Mouse (Mus musculus): ENCODE data around the gene Ints7. TPM values are rescaled to one million over a fixed set of nuclear protein-coding genes. Genes with fewer than 3 reads are reported as not detected.

Ints7 gene
- total and polyA plus RNA-seq, 3 experiments = 20.7 to 47.1 (median 25.9) TPM

DNA sequence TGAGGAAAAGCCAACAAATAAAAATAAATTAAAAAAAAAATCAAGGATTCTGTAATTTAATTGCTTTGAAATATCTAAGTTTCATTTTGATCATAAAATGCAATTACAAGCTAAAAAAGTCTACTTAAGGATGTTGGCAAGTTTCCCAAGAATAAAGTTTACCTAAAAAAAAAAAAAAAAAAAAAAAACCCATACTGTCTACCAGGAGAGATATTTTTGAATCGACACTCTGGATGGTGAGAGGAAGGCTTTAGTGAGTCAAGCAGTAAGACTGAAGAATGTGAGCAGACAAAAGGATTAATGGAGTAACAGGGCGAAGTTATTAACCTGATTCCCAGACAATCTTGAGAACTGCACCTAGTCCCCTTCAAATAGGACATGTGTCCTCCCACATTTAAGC, 35.1 kb upstream of the Ints7 start:
- DNase-seq (ENCODE audit: low spot score) = no peak
- Histone ChIP-seq H3K4me1 (ENCODE audit: insufficient read depth, low read depth, low read length) (peaks cover 12% of the 10 kb centered on the region), H3K36me3 (replicated peaks) (peaks cover 92% of the 10 kb centered on the region), H3K27me3 (ENCODE audit: insufficient read depth, low read length) (no peaks in the 10 kb centered on the region), H3K9me3 (replicated peaks) (no peaks in the 10 kb centered on the region), H3K4me3 (ENCODE audit: low read depth, low read length) (no peak overlapping the region)
- TF ChIP-seq TAL1 (conservative IDR thresholded peaks at IDR 0.05; ENCODE audit: low read depth, low read length) (no peak), CTCF (IDR thresholded peaks at IDR 0.05; ENCODE audit: low read depth, low read length) (no peak)
- no peak for ATAC-seq (ENCODE audit: extremely low read depth, insufficient number of reproducible peaks, low FRiP score, poor library complexity, severe bottlenecking)

DNA sequence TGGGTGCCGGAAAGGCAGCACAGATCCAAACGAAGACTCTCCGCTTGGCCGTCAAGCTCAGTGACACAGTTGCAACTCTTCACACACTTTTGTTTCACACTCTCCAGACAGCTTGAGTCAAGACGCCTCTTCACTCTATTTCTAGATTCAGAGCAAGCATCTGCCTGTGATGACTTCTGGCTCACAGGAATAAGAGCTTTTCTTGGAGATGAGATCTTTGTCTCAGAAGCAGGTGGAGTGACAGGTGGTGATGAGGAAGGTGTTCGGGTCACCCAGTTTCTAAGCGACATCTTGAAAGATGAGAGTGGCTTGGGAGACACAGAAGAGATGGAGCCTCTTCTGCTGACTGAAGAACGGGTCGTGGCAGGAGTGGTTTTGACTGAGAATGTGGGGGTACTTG, 34.4 kb upstream of the Ints7 start:
- no peaks in the 10 kb centered on the region for H3K9me3 ChIP-seq (replicated peaks)
- H3K4me1 ChIP-seq (ENCODE audit: insufficient read depth, low read depth, low read length) = peaks cover 11% of the 10 kb centered on the region
- no peak for DNase-seq (ENCODE audit: low spot score)
- peaks cover 92% of the 10 kb centered on the region for H3K36me3 ChIP-seq (replicated peaks)
- TF ChIP-seq POLR2AphosphoS5 (IDR thresholded peaks at IDR 0.05; ENCODE audit: insufficient replicate concordance, low read depth, low read length) = no peak
- no peak for TF ChIP-seq TAL1 (conservative IDR thresholded peaks at IDR 0.05; ENCODE audit: low read depth, low read length)
- no peak for TF ChIP-seq GATA2 (IDR thresholded peaks at IDR 0.05; ENCODE audit: borderline replicate concordance, low read depth, low read length)
- TF ChIP-seq CTCF (IDR thresholded peaks at IDR 0.05; ENCODE audit: low read depth, low read length) = no peak
- no peak for TF ChIP-seq GATA1 (IDR thresholded peaks at IDR 0.05; ENCODE audit: borderline replicate concordance, low read length)
- ATAC-seq (ENCODE audit: extremely low read depth, insufficient number of reproducible peaks, low FRiP score, poor library complexity, severe bottlenecking) = no peak
- no peak overlapping the region for H3K4me3 ChIP-seq (ENCODE audit: low read depth, low read length)
- H3K27me3 ChIP-seq (ENCODE audit: insufficient read depth, low read length) = no peaks in the 10 kb centered on the region

DNA sequence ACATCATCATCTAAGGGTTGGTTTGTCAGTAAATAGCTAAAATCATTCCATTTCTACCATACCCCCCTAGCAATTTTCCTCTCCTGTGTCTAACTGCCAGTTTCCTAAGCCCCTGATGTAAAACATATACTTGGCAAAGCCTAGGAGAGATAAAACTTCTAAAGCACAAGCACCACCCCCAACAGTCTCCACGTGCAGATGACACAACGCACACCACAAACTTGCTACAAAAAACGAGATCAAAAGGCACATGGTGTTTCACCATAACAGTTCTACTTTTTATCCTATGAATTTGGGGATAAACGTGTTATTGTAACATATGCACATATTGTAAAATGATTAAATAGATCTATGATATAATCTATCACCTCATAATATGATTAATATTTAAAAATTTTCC, 33.8 kb upstream of the Ints7 start:
- TF ChIP-seq CTCF (IDR thresholded peaks at IDR 0.05; ENCODE audit: low read depth, low read length) (no peak), GATA2 (IDR thresholded peaks at IDR 0.05; ENCODE audit: borderline replicate concordance, low read depth, low read length) (no peak), POLR2AphosphoS5 (IDR thresholded peaks at IDR 0.05; ENCODE audit: insufficient replicate concordance, low read depth, low read length) (no peak), GATA1 (IDR thresholded peaks at IDR 0.05; ENCODE audit: borderline replicate concordance, low read length) (no peak), TAL1 (conservative IDR thresholded peaks at IDR 0.05; ENCODE audit: low read depth, low read length) (no peak)
- Histone ChIP-seq H3K4me1 (ENCODE audit: insufficient read depth, low read depth, low read length) (peaks cover 10% of the 10 kb centered on the region), H3K4me3 (ENCODE audit: low read depth, low read length) (no peak overlapping the region), H3K9me3 (replicated peaks) (no peaks in the 10 kb centered on the region), H3K36me3 (replicated peaks) (peaks cover 92% of the 10 kb centered on the region), H3K27me3 (ENCODE audit: insufficient read depth, low read length) (no peaks in the 10 kb centered on the region)
- DNase-seq (ENCODE audit: low spot score) (no peak), ATAC-seq (ENCODE audit: extremely low read depth, insufficient number of reproducible peaks, low FRiP score, poor library complexity, severe bottlenecking) (no peak)

DNA sequence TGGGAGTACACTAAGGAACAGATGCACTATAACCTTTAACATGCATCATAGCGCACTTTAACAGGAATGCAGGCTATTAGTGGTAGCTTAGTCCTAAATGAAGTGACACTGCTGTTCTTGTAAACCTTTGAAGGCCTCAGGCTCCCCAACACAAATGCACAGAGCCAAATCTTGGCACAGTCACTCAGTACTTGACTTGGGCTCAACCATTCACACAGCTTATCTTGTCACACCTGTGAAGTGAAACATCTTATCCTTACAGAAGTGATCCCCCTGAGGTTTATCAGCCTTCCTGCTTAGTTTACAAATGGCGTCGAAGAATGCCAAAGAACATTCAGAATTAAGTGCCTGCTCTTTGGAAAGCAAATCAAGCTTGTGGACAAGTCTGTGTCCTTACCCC, 31.7 kb upstream of the Ints7 start:
- DNase-seq (ENCODE audit: low spot score) (no peak), ATAC-seq (ENCODE audit: extremely low read depth, insufficient number of reproducible peaks, low FRiP score, poor library complexity, severe bottlenecking) (no peak)
- TF ChIP-seq GATA1 (IDR thresholded peaks at IDR 0.05; ENCODE audit: borderline replicate concordance, low read length) (no peak), POLR2AphosphoS5 (IDR thresholded peaks at IDR 0.05; ENCODE audit: insufficient replicate concordance, low read depth, low read length) (no peak), CTCF (IDR thresholded peaks at IDR 0.05; ENCODE audit: low read depth, low read length) (no peak), GATA2 (IDR thresholded peaks at IDR 0.05; ENCODE audit: borderline replicate concordance, low read depth, low read length) (no peak), TAL1 (conservative IDR thresholded peaks at IDR 0.05; ENCODE audit: low read depth, low read length) (no peak)
- H3K4me3 ChIP-seq (ENCODE audit: low read depth, low read length) = no peak overlapping the region
- H3K9me3 ChIP-seq (replicated peaks) = no peaks in the 10 kb centered on the region
- H3K4me1 ChIP-seq (ENCODE audit: insufficient read depth, low read depth, low read length) = peaks cover 10% of the 10 kb centered on the region
- no peaks in the 10 kb centered on the region for H3K27me3 ChIP-seq (ENCODE audit: insufficient read depth, low read length)
- peaks cover 95% of the 10 kb centered on the region for H3K36me3 ChIP-seq (replicated peaks)

- no peak overlapping the region for H3K4me3 ChIP-seq (ENCODE audit: low read depth, low read length)
- H3K9me3 ChIP-seq (replicated peaks) = no peaks in the 10 kb centered on the region
- ATAC-seq (ENCODE audit: extremely low read depth, insufficient number of reproducible peaks, low FRiP score, poor library complexity, severe bottlenecking) (no peak), DNase-seq (ENCODE audit: low spot score) (no peak)
- H3K36me3 ChIP-seq (replicated peaks) = peaks cover 74% of the 10 kb centered on the region
- H3K27me3 ChIP-seq (ENCODE audit: insufficient read depth, low read length) = no peaks in the 10 kb centered on the region
- H3K4me1 ChIP-seq (ENCODE audit: insufficient read depth, low read depth, low read length) = no peaks in the 10 kb centered on the region; the same call in 1 of the 2 replicates
- TF ChIP-seq POLR2AphosphoS5 (IDR thresholded peaks at IDR 0.05; ENCODE audit: insufficient replicate concordance, low read depth, low read length) (no peak), CTCF (IDR thresholded peaks at IDR 0.05; ENCODE audit: low read depth, low read length) (no peak), GATA1 (IDR thresholded peaks at IDR 0.05; ENCODE audit: borderline replicate concordance, low read length) (no peak), TAL1 (conservative IDR thresholded peaks at IDR 0.05; ENCODE audit: low read depth, low read length) (no peak), GATA2 (IDR thresholded peaks at IDR 0.05; ENCODE audit: borderline replicate concordance, low read depth, low read length) (no peak)
Measured at GRCm38 (mm10) chr1:191550786-191551185, 24.6 kb upstream of the Ints7 start.

DNA sequence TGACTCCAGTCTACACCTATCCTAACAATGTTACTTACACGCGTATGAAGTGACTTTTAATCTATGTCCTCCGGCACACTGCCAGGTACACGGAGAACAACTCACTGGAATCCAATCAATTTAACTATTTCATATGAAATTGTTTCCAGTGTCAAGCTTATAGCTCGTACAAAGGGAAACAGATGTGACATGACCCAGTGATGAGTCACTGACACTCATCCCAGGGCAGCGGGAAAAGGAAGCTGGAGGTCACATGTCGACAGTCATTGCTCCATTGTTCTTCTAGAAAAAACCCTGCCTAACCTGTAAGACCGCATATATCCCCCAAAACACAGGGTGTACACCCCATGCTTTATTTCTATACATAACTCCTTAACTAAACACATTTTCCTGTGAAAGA, 18.3 kb upstream of the Ints7 start:
- peaks cover 84% of the 10 kb centered on the region for H3K36me3 ChIP-seq (replicated peaks)
- H3K9me3 ChIP-seq (replicated peaks) = no peaks in the 10 kb centered on the region
- H3K27me3 ChIP-seq (ENCODE audit: insufficient read depth, low read length) = no peaks in the 10 kb centered on the region
- H3K4me1 ChIP-seq (ENCODE audit: insufficient read depth, low read depth, low read length) = no peaks in the 10 kb centered on the region; the same call in 1 of the 2 replicates
- DNase-seq (ENCODE audit: low spot score) (no peak), ATAC-seq (ENCODE audit: extremely low read depth, insufficient number of reproducible peaks, low FRiP score, poor library complexity, severe bottlenecking) (no peak)
- no peak for TF ChIP-seq POLR2AphosphoS5 (IDR thresholded peaks at IDR 0.05; ENCODE audit: insufficient replicate concordance, low read depth, low read length)
- TF ChIP-seq GATA1 (IDR thresholded peaks at IDR 0.05; ENCODE audit: borderline replicate concordance, low read length) = no peak
- TF ChIP-seq GATA2 (IDR thresholded peaks at IDR 0.05; ENCODE audit: borderline replicate concordance, low read depth, low read length) = no peak
- no peak for TF ChIP-seq CTCF (IDR thresholded peaks at IDR 0.05; ENCODE audit: low read depth, low read length)
- no peak for TF ChIP-seq TAL1 (conservative IDR thresholded peaks at IDR 0.05; ENCODE audit: low read depth, low read length)
- no peak overlapping the region for H3K4me3 ChIP-seq (ENCODE audit: low read depth, low read length)

DNA sequence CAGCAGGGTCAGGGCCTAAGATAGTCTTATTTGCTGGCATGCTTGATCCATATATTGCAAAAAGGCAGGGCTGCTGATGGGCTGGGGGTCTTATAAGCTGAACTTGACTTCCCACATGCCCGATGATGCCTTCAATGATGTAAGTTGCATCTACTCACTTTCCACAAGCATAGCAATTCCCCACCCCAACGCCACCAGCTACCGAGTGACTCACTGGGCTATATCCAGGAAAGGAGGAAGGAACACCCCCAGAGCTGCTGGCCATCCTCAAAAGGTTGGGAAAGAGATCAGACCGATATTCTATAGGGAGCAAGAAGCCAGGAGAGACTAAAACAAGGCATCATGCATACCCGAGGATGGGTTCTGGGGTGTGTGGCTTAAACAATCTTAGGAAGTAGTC, 15.7 kb upstream of the Ints7 start:
- DNase-seq (ENCODE audit: low spot score) (no peak), ATAC-seq (ENCODE audit: extremely low read depth, insufficient number of reproducible peaks, low FRiP score, poor library complexity, severe bottlenecking) (no peak)
- Histone ChIP-seq H3K27me3 (ENCODE audit: insufficient read depth, low read length) (no peaks in the 10 kb centered on the region), H3K36me3 (replicated peaks) (peaks cover 85% of the 10 kb centered on the region), H3K4me1 (ENCODE audit: insufficient read depth, low read depth, low read length) (peaks cover 6% of the 10 kb centered on the region; the same call in 1 of the 2 replicates), H3K4me3 (ENCODE audit: low read depth, low read length) (no peak overlapping the region), H3K9me3 (replicated peaks) (no peaks in the 10 kb centered on the region)
- TF ChIP-seq TAL1 (conservative IDR thresholded peaks at IDR 0.05; ENCODE audit: low read depth, low read length) (no peak), GATA2 (IDR thresholded peaks at IDR 0.05; ENCODE audit: borderline replicate concordance, low read depth, low read length) (no peak), GATA1 (IDR thresholded peaks at IDR 0.05; ENCODE audit: borderline replicate concordance, low read length) (no peak), CTCF (IDR thresholded peaks at IDR 0.05; ENCODE audit: low read depth, low read length) (no peak), POLR2AphosphoS5 (IDR thresholded peaks at IDR 0.05; ENCODE audit: insufficient replicate concordance, low read depth, low read length) (no peak)

Data from G1E (cell line).